In the genomic region with DNA sequence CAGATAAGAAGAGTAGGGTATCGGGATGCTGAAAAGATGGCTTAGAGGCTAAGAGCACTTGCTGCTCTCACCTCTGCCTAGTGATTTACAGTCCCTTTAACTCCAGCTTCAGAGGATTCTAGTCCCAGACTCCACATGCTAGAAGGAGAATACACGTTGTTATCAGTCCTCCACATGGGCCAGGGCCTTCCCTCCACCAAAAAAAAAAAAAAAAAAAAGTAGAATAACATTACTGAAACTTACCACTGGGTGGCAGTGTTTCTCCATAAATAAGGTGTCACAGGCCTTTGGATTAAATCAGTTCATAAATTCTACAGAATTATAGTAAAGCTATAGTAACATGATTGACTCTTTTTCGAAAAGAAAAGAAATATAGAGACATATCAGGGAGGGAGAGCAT, we compare ENCODE assay signal across 8 mouse cellular contexts. TPM values are rescaled to one million over a fixed set of nuclear protein-coding genes. Genes with fewer than 3 reads are reported as not detected.
A peak's percentile ranks its signal among the peaks of the same experiment; 100 is the strongest.
DNase-seq lines count a peak whose midpoint lies in the region; ATAC-seq and TF ChIP-seq lines count a peak whose summit lies in the region.
"Had no signal": no experiment of that assay in that cellular context is flagged by ENCODE, and none has a peak within 500 bp of the region (broad histone marks: within the 10 kb centered on the region; RNA-seq: fewer than 3 reads in every experiment).

No protein-coding gene starts in this region.

- TF ChIP-seq CTCF in left cerebral cortex, adult 2 months (IDR thresholded peaks at IDR 0.05) = peak; percentile 73

- H3K4me3 ChIP-seq in left cerebral cortex, adult 2 months = no peak overlapping the region
- H3K4me3 ChIP-seq: megakaryocyte, embryonic 14.5 days had no signal

- DNase-seq in left cerebral cortex, adult 2 months (ENCODE audit: extremely low spot score in 1 of 2, low spot score in 2 of 2) = no peak
- DNase-seq in left cerebral cortex, adult 9 months (ENCODE audit: low spot score in 2 of 2) = no peak
- peak; percentile 81 for DNase-seq in MEL-GATA-1-ER (ENCODE audit: extremely low read depth, low read depth)
- no peak for DNase-seq in layer of hippocampus, adult 8-10 months (ENCODE audit: low spot score in 2 of 2)
- DNase-seq in gastrocnemius, postnatal 14 days = no peak

- intact Hi-C loops in left cerebral cortex, adult 2 months (cut with DNase I) = loop anchor here (2.0 to 10.0 kb wide), 3 partner anchors 286 to 760 kb away; a partner anchor contains a TSS
- intact Hi-C loops in gastrocnemius, postnatal 14 days (cut with DNase I; ENCODE audit: low total_unique reads) = loop anchor here (10.0 kb wide), 1 partner anchor 280 kb away; no protein-coding TSS in a partner anchor

- ATAC-seq in common myeloid progenitor, adult 5-6 weeks (replicated peaks; ENCODE audit: low read depth, poor library complexity, severe bottlenecking) = peak; percentile 29
- ATAC-seq in megakaryocyte progenitor cell, adult 5-6 weeks (replicated peaks; ENCODE audit: poor library complexity) = peak; percentile 59

- H3K27ac ChIP-seq in left cerebral cortex, adult 2 months = no peak overlapping the region

RNA-seq across cellular contexts. Expression of a gene that starts 2.3 kb away (rescaled TPM):
- under 1 TPM; 0.63 to 0.75 TPM for total RNA-seq in left cerebral cortex, adult 2 months (2021)
- 85.0 and 136 TPM in 2 replicates for total RNA-seq in common myeloid progenitor, adult 5-6 weeks (2017)
- total RNA-seq in megakaryocyte progenitor cell, adult 5-6 weeks (2015) = 32.5 and 33.7 TPM in 2 replicates
- total RNA-seq in megakaryocyte progenitor cell, adult 5-6 weeks (2017) = 66.8 and 106 TPM in 2 replicates
- total RNA-seq in layer of hippocampus, adult 8-10 months (2022) = 1 to 10 TPM in 3 of 4 experiments, under 1 TPM in 1; 0.77 to 2.5 (median 1.6) TPM
- total RNA-seq in gastrocnemius, postnatal 14 days (2021) = 1 to 10 TPM; 2.1 to 2.5 TPM

RNA-seq across cellular contexts. Expression of a gene that starts 21.2 kb away (rescaled TPM):
- 1 to 10 TPM; 7.6 to 9.6 TPM for total RNA-seq in left cerebral cortex, adult 2 months (2021)
- total RNA-seq in common myeloid progenitor, adult 5-6 weeks (2017) = 3.4 and 4.7 TPM in 2 replicates
- 2.0 and 2.1 TPM in 2 replicates for total RNA-seq in megakaryocyte progenitor cell, adult 5-6 weeks (2015)
- 3.2 and 4.9 TPM in 2 replicates for total RNA-seq in megakaryocyte progenitor cell, adult 5-6 weeks (2017)
- 10 to 100 TPM in 1 of 4 experiments, 1 to 10 TPM in 3; 6.7 to 11.6 (median 8.5) TPM for total RNA-seq in layer of hippocampus, adult 8-10 months (2022)
- total RNA-seq in gastrocnemius, postnatal 14 days (2021) = 1 to 10 TPM; 2.1 to 2.2 TPM

RNA-seq across cellular contexts. Expression of a gene that starts 55.2 kb away (rescaled TPM):
- 10 to 100 TPM; 70.6 to 72.1 TPM for total RNA-seq in left cerebral cortex, adult 2 months (2021)
- total RNA-seq in common myeloid progenitor, adult 5-6 weeks (2017) = 2.8 and 4.0 TPM in 2 replicates
- 1.3 and 1.7 TPM in 2 replicates for total RNA-seq in megakaryocyte progenitor cell, adult 5-6 weeks (2015)
- 2.2 and 2.3 TPM in 2 replicates for total RNA-seq in megakaryocyte progenitor cell, adult 5-6 weeks (2017)
- total RNA-seq in layer of hippocampus, adult 8-10 months (2022) = 10 to 100 TPM; 66.8 to 72.5 (median 69.7) TPM
- 10 to 100 TPM; 13.0 to 13.6 TPM for total RNA-seq in gastrocnemius, postnatal 14 days (2021)

Comparison
In these comparisons a context has a peak if more than half of its experiments do, and no peak if none do; other contexts are left out.
1. RNA of a gene that starts 2.3 kb away (total RNA-seq): 85.0 to 136 TPM in common myeloid progenitor, adult 5-6 weeks and 32.5 to 106 TPM in megakaryocyte progenitor cell, adult 5-6 weeks; 2.1 to 2.5 TPM in gastrocnemius, postnatal 14 days, 0.77 to 2.5 TPM in layer of hippocampus, adult 8-10 months and 0.63 to 0.75 TPM in left cerebral cortex, adult 2 months; every median in the first group is over 4 times any median in the second.
2. RNA of a gene that starts 55.2 kb away (total RNA-seq): 70.6 to 72.1 TPM in left cerebral cortex, adult 2 months and 66.8 to 72.5 TPM in layer of hippocampus, adult 8-10 months; 13.0 to 13.6 TPM in gastrocnemius, postnatal 14 days, 2.8 to 4.0 TPM in common myeloid progenitor, adult 5-6 weeks and 1.3 to 2.3 TPM in megakaryocyte progenitor cell, adult 5-6 weeks; every median in the first group is over 4 times any median in the second.